Mouse (Mus musculus) E14TG2a.4 (cell line): ENCODE results near the gene Selenon.

Source experiments
- CTCF ChIP-seq: conservative IDR thresholded peaks from 2 replicates; pipeline ENCODE4 v1.5.1; 2014; ENCODE audit warnings: low read length
- POU5F1 ChIP-seq: IDR thresholded peaks from 2 replicates; pipeline ENCODE4 v1.6.1; 2014; ENCODE audit warnings: low read length, borderline replicate concordance

- TF ChIP-seq CTCF = no peak
- no peak for TF ChIP-seq POU5F1
These were observed 36.4 kb downstream of the Selenon start for GRCm38 (mm10) chr4:134515614-134516013.
